Mouse (Mus musculus) hindbrain, embryonic 12.5 days (tissue): ENCODE data around the gene Zfp691. TPM values are rescaled to one million over a fixed set of nuclear protein-coding genes. Genes with fewer than 3 reads are reported as not detected.

Experiments
- ATAC-seq: fragments of 200-750 bp; cut with Nextera tagmentation; 2 replicates; pipeline ENCODE4 v1.8.0; 2017; ENCODE audit warnings: moderate TSS enrichment; ENCODE audit not compliant: low FRiP score
- H3K27ac ChIP-seq: fragments of 300-500 bp; sonication (generic); 2 replicates; pipeline ENCODE4 v1.5.1; 2016; ENCODE audit warnings: mild to moderate bottlenecking
- H3K27me3 ChIP-seq: fragments of 300-500 bp; sonication (generic); 2 replicates; pipeline ENCODE4 v1.6.1; 2016; ENCODE audit warnings: mild to moderate bottlenecking
- H3K36me3 ChIP-seq: fragments of 300-500 bp; sonication (generic); 2 replicates; pipeline ENCODE4 v1.6.1; 2016; ENCODE audit warnings: mild to moderate bottlenecking
- H3K4me1 ChIP-seq: fragments of 300-500 bp; sonication (generic); 2 replicates; pipeline ENCODE4 v1.6.1; 2016
- H3K4me2 ChIP-seq: fragments of 300-500 bp; sonication (generic); replicated peaks from 2 replicates; pipeline ENCODE4 v1.6.1; 2016; ENCODE audit warnings: mild to moderate bottlenecking
- H3K4me3 ChIP-seq: fragments of 300-500 bp; sonication (generic); 2 replicates; pipeline ENCODE4 v1.5.1; 2016; ENCODE audit warnings: mild to moderate bottlenecking
- H3K9ac ChIP-seq: fragments of 300-500 bp; sonication (generic); 2 replicates; pipeline ENCODE4 v1.6.1; 2016; ENCODE audit warnings: mild to moderate bottlenecking, moderate library complexity
- H3K9me3 ChIP-seq: fragments of 300-500 bp; sonication (generic); replicated peaks from 2 replicates; pipeline ENCODE4 v1.6.1; 2016; ENCODE audit warnings: mild to moderate bottlenecking
- WGBS: fragments of 180-500 bp; shearing (Covaris S2); methylation state at CpG from one replicate; pipeline ENCODE4 v1.1.7; 2016; 5-methylcytosine and 5-hydroxymethylcytosine counted together
- polyA plus RNA-seq: library from polyadenylated mRNA; unstranded; fragments of >200 nt; fragmentation: Nextera tagmentation; extraction: Ambion mirVana; gene quantifications from 2 replicates; pipeline ENCODE4 v1.2.1, GENCODE M21; 2016

Gene Zfp691
- 7.3 and 9.7 TPM in 2 replicates for polyA plus RNA-seq

DNA sequence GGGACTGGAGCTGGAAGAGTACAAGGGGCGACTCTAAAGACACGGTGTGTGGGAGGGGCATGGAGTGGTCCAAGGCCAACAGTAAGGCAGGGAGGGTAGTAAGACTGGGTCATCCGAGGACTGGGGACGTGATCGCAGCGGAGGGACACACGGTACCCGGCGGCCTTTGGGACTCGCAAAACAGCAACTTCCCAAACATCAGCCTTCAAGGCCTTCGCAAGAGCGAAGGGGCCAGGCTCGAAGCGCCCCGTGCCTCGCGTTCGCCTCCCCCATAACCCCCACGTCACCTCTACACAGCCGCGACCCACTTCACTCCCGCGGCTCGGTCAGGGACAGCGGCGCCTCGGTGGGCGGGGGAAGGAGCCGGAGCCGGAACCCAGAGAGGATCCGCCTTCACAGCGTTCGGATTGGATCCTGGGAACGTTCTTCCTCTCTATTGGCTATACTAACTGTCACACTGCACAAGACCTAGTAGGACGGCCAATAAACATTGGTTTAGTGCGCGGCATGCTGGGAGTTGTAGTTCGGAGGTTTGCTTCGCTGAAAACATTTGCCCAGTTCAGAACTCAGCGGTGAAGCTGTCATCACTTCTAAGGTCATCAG, at the start of gene Zfp691:
Zfp691 (minus strand) TSS at position 345 of the 603 bp plus-strand sequence.
- under 1% methylated on average over 40 of the region's 40 CpGs for WGBS
- ATAC-seq = peak; percentile 100
- Histone ChIP-seq H3K4me2 (peak within 1 kb of the TSS; percentile 72), H3K9me3 (no peaks in the 10 kb centered on the region), H3K4me1 (peaks cover 19% of the 10 kb centered on the region), H3K27ac (peak within 1 kb of the TSS; percentile 50; the same call in 1 of the 2 replicates), H3K27me3 (no peaks in the 10 kb centered on the region), H3K9ac (peak within 1 kb of the TSS; percentile 80), H3K4me3 (peak within 1 kb of the TSS; percentile 50), H3K36me3 (peaks cover 17% of the 10 kb centered on the region)

GRCm38 (mm10) chr4:119223696-119224095, 49.7 kb upstream of the Zfp691 start:
- no peak for ATAC-seq
- no peaks in the 10 kb centered on the region for H3K27me3 ChIP-seq
- no peak overlapping the region for H3K4me2 ChIP-seq
- WGBS = 90% methylated on average over 1 of the region's 1 CpGs
- no peak overlapping the region for H3K4me3 ChIP-seq
- H3K27ac ChIP-seq = no peak overlapping the region
- no peaks in the 10 kb centered on the region for H3K9me3 ChIP-seq
- H3K4me1 ChIP-seq = no peaks in the 10 kb centered on the region
- H3K36me3 ChIP-seq = peaks cover 48% of the 10 kb centered on the region
- H3K9ac ChIP-seq = no peak overlapping the region

GRCm38 (mm10) chr4:119218169-119218568, 44.2 kb upstream of the Zfp691 start, which contains the start of gene Tmem269:
Tmem269 (minus strand) TSS chr4:119218217.
- Histone ChIP-seq H3K9me3 (no peaks in the 10 kb centered on the region), H3K36me3 (peaks cover 6% of the 10 kb centered on the region), H3K27me3 (no peaks in the 10 kb centered on the region), H3K4me3 (no peak within 1 kb of the TSS), H3K4me1 (peaks cover 5% of the 10 kb centered on the region; the same call in 1 of the 2 replicates), H3K27ac (no peak within 1 kb of the TSS), H3K4me2 (no peak within 1 kb of the TSS), H3K9ac (0 out of 2 replicates have a peak within 1 kb of the TSS, but pooled peaks have one; percentile 13)
- 9% methylated on average over 11 of the region's 11 CpGs for WGBS
- no peak for ATAC-seq

- H3K27ac ChIP-seq = no peak overlapping the region
- H3K9ac ChIP-seq = no peak overlapping the region
- H3K4me1 ChIP-seq = peaks cover 5% of the 10 kb centered on the region; the same call in 1 of the 2 replicates
- no peaks in the 10 kb centered on the region for H3K36me3 ChIP-seq
- H3K4me3 ChIP-seq = no peak overlapping the region
- H3K4me2 ChIP-seq = no peak overlapping the region
- ATAC-seq = no peak
- H3K27me3 ChIP-seq = no peaks in the 10 kb centered on the region
- H3K9me3 ChIP-seq = no peaks in the 10 kb centered on the region
- WGBS = 83% methylated on average over 8 of the region's 8 CpGs
Measured at GRCm38 (mm10) chr4:119216667-119217066, 42.7 kb upstream of the Zfp691 start.

- no peaks in the 10 kb centered on the region for H3K9me3 ChIP-seq
- H3K4me2 ChIP-seq = no peak overlapping the region
- 0 out of 2 replicates have a peak, but pooled peaks cover 10% of the 10 kb centered on the region for H3K4me1 ChIP-seq
- 15% methylated on average over 8 of the region's 8 CpGs for WGBS
- ATAC-seq = peak; percentile 58; the same call in 1 of the 2 replicates
- no peak overlapping the region for H3K4me3 ChIP-seq
- H3K27me3 ChIP-seq = no peaks in the 10 kb centered on the region
- H3K36me3 ChIP-seq = peaks cover 20% of the 10 kb centered on the region
- H3K27ac ChIP-seq = no peak overlapping the region
- no peak overlapping the region for H3K9ac ChIP-seq
Measured at GRCm38 (mm10) chr4:119204672-119205071, 30.7 kb upstream of the Zfp691 start.

DNA sequence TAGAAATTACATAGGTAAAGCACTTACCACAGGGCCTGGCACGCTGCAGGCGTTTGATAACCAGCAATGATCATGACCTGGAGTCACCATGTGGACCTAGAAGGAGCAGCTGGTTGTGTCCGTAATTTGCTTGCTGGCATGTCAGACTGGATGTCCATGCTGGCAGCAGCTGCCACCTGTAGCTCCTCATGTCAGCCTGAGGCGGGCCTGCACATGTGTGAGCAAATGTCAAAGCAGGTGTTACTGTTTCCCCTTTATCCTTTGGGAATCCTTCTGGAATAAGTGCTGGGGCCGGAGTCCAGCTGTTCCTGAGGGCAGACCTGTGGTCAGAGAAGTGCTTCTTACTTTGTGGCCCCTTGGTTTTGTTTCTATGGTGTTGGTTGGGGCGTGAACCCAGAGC, 24.1 kb upstream of the Zfp691 start:
- 88% methylated on average over 6 of the region's 6 CpGs for WGBS
- no peaks in the 10 kb centered on the region for H3K27me3 ChIP-seq
- H3K9me3 ChIP-seq = no peaks in the 10 kb centered on the region
- no peak overlapping the region for H3K9ac ChIP-seq
- ATAC-seq = no peak
- H3K27ac ChIP-seq = no peak overlapping the region
- H3K4me3 ChIP-seq = no peak overlapping the region
- H3K36me3 ChIP-seq = peaks cover 24% of the 10 kb centered on the region
- peaks cover 25% of the 10 kb centered on the region for H3K4me1 ChIP-seq
- H3K4me2 ChIP-seq = no peak overlapping the region

GRCm38 (mm10) chr4:119195582-119196320, 21.8 kb upstream of the Zfp691 start:
- peaks cover 11% of the 10 kb centered on the region for H3K36me3 ChIP-seq
- H3K4me3 ChIP-seq = peak overlapping the region; percentile 82
- H3K4me1 ChIP-seq = peaks cover 25% of the 10 kb centered on the region
- peak overlapping the region; percentile 82 for H3K27ac ChIP-seq
- H3K9ac ChIP-seq = peak overlapping the region; percentile 84
- H3K9me3 ChIP-seq = no peaks in the 10 kb centered on the region
- H3K27me3 ChIP-seq = no peaks in the 10 kb centered on the region
- WGBS = 6% methylated on average over 18 of the region's 18 CpGs
- peak overlapping the region; percentile 70 for H3K4me2 ChIP-seq
- ATAC-seq = peak; percentile 61

DNA sequence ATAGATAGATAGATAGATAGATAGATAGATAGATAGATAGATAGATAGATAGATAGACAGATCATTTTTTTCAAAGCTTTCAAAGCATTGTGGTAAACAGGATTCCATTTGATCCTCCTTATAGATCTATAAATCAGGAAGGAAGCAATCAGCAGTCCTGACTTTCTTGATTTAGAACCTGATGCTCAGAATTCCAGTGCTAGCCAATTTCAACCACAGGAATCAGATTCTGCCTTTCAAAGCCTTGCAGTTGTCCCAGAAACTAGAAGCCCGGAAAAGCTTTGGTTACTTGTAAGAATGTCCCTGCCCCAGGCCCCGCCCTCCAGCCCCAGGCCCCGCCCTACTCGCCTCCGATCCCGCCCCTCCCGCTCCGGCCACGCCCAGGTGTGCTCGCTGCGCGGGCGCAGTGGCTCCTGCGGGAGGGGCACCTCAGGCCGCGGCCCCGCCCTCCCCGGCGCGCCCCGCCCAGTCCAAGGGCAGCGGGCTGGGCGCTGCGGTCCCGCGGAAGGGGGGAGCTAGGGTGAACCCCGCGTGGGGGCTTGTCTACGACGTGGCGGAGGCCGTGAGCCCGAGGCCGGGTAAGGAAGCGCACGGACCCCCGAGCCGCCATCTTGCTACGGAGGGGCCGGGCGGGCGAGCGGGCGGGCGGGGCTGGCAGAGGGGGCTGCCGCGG, 21.1 kb upstream of the Zfp691 start, which contains the start of gene Svbp:
Svbp (plus strand) TSS at position 398 of the 673 bp plus-strand sequence.
- 2% methylated on average over 35 of the region's 47 CpGs for WGBS
- Histone ChIP-seq H3K4me1 (peaks cover 25% of the 10 kb centered on the region), H3K9me3 (no peaks in the 10 kb centered on the region), H3K9ac (peak within 1 kb of the TSS; percentile 84), H3K4me3 (peak within 1 kb of the TSS; percentile 82), H3K27me3 (no peaks in the 10 kb centered on the region), H3K36me3 (0 out of 2 replicates have a peak, but pooled peaks cover 6% of the 10 kb centered on the region), H3K27ac (peak within 1 kb of the TSS; percentile 82), H3K4me2 (peak within 1 kb of the TSS; percentile 70)
- ATAC-seq = peak; percentile 91

DNA sequence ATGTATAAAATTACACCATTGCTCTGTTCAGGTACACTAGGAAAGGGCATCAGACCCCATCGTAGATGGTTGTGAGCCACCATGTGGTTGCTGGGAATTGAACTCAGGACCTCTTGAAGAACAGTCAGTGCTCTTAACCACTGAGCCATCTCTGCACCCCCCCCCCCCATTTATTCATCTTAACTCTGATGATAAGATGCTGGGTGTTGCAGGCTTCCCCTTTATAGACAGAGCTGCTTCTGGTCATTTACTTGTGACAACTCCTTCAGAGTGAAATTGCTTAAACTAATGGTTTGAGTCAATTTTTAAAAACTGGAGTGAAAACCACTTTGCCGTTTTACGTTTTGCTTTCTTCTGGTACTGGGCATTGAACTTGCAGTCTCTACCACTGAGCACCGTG, 18.8 kb upstream of the Zfp691 start:
- H3K4me3 ChIP-seq = no peak overlapping the region
- no peaks in the 10 kb centered on the region for H3K36me3 ChIP-seq
- WGBS = 85% methylated on average over 4 of the region's 4 CpGs
- H3K9me3 ChIP-seq = no peaks in the 10 kb centered on the region
- H3K4me2 ChIP-seq = no peak overlapping the region
- peaks cover 21% of the 10 kb centered on the region for H3K4me1 ChIP-seq
- no peak for ATAC-seq
- H3K27ac ChIP-seq = no peak overlapping the region
- no peaks in the 10 kb centered on the region for H3K27me3 ChIP-seq
- H3K9ac ChIP-seq = no peak overlapping the region

DNA sequence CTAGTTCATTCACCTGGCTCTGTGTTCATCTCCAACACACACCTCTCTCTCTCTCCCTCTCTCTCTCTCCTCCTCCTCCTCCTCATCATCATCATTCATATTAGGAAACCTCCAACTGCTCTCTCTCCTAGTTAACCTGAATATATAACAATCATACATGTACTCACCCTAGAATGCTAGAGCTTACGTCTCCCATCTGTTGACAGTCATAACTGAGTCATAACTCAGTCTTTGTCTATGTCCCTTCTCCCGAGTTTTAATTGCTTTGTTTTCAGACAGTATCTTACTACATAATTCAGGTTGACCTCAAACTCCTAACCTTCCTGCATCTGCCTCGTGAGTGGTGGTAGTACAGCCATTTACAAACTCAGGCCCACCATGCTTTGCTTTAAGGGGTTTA, 17.3 kb upstream of the Zfp691 start:
- ATAC-seq = no peak
- H3K4me1 ChIP-seq = peaks cover 7% of the 10 kb centered on the region
- H3K27ac ChIP-seq = no peak overlapping the region
- no peak overlapping the region for H3K9ac ChIP-seq
- no peaks in the 10 kb centered on the region for H3K9me3 ChIP-seq
- H3K4me2 ChIP-seq = no peak overlapping the region
- 76% methylated on average over 3 of the region's 3 CpGs for WGBS
- H3K4me3 ChIP-seq = no peak overlapping the region
- H3K36me3 ChIP-seq = no peaks in the 10 kb centered on the region
- H3K27me3 ChIP-seq = no peaks in the 10 kb centered on the region

GRCm38 (mm10) chr4:119190618-119191017, 16.6 kb upstream of the Zfp691 start:
- Histone ChIP-seq H3K4me3 (no peak overlapping the region), H3K27me3 (no peaks in the 10 kb centered on the region), H3K9me3 (no peaks in the 10 kb centered on the region), H3K9ac (no peak overlapping the region), H3K4me1 (0 out of 2 replicates have a peak, but pooled peaks cover under 1% of the 10 kb centered on the region), H3K4me2 (no peak overlapping the region), H3K27ac (no peak overlapping the region), H3K36me3 (no peaks in the 10 kb centered on the region)
- no peak for ATAC-seq
- 85% methylated on average over 8 of the region's 8 CpGs for WGBS

GRCm38 (mm10) chr4:119189864-119190263, 15.9 kb upstream of the Zfp691 start, which contains the start of gene Ermap:
Ermap (minus strand) TSS chr4:119190011.
- no peak within 1 kb of the TSS for H3K4me3 ChIP-seq
- H3K36me3 ChIP-seq = no peaks in the 10 kb centered on the region
- no peak within 1 kb of the TSS for H3K9ac ChIP-seq
- H3K27ac ChIP-seq = no peak within 1 kb of the TSS
- no peaks in the 10 kb centered on the region for H3K9me3 ChIP-seq
- no peak for ATAC-seq
- no peaks in the 10 kb centered on the region for H3K4me1 ChIP-seq
- WGBS = 54% methylated on average over 6 of the region's 6 CpGs
- no peaks in the 10 kb centered on the region for H3K27me3 ChIP-seq
- no peak within 1 kb of the TSS for H3K4me2 ChIP-seq
